Mouse (Mus musculus): ENCODE measurements around the gene Cntrob. TPM values are rescaled to one million over a fixed set of nuclear protein-coding genes. Genes with fewer than 3 reads are reported as not detected.

The Cntrob gene
- polyA plus RNA-seq, 2 experiments, result 6.5 to 9.8 TPM

GRCm38 (mm10) chr11:69366855-69367615 is 43.5 kb upstream of the Cntrob start:
- H3K4me2 ChIP-seq (ENCODE audit: low read depth), result peak overlapping the region; percentile 89
- peaks cover 35% of the 10 kb centered on the region for H3K27me3 ChIP-seq (ENCODE audit: control insufficient read depth, insufficient read depth, low read length)
- H3K4me1 ChIP-seq (replicated peaks; ENCODE audit: control insufficient read depth in 2 of 2, insufficient read depth in 2 of 2, low read length in 1 of 2), result peaks cover 31 to 34% of the 10 kb centered on the region in 2 experiments
- peak overlapping the region; percentile 27 to 77 for H3K4me3 ChIP-seq (ENCODE audit: insufficient read depth in 1 of 2, low read depth in 2 of 2, low read length in 2 of 2)
- TF ChIP-seq CTCF (IDR thresholded peaks at IDR 0.05; ENCODE audit: low read depth), result no peak
- no peak for TF ChIP-seq EP300 (IDR thresholded peaks at IDR 0.05; ENCODE audit: low read depth)
- H3K36me3 ChIP-seq (replicated peaks; ENCODE audit: control insufficient read depth, insufficient read depth, low read depth), result no peaks in the 10 kb centered on the region
- H3K27ac ChIP-seq, result peak overlapping the region; percentile 8
- H3K9me3 ChIP-seq (ENCODE audit: control insufficient read depth, low read length), result no peaks in the 10 kb centered on the region
- no peak for DNase-seq (ENCODE audit: low read depth in 3 of 3, low spot score in 3 of 3)
- H3K9ac ChIP-seq (replicated peaks), result peak overlapping the region; percentile 39
- WGBS (ENCODE audit: insufficient replicate concordance), result under 1% methylated on average over 22 of the region's 22 CpGs
- ATAC-seq (ENCODE audit: insufficient read depth), result no peak

DNA sequence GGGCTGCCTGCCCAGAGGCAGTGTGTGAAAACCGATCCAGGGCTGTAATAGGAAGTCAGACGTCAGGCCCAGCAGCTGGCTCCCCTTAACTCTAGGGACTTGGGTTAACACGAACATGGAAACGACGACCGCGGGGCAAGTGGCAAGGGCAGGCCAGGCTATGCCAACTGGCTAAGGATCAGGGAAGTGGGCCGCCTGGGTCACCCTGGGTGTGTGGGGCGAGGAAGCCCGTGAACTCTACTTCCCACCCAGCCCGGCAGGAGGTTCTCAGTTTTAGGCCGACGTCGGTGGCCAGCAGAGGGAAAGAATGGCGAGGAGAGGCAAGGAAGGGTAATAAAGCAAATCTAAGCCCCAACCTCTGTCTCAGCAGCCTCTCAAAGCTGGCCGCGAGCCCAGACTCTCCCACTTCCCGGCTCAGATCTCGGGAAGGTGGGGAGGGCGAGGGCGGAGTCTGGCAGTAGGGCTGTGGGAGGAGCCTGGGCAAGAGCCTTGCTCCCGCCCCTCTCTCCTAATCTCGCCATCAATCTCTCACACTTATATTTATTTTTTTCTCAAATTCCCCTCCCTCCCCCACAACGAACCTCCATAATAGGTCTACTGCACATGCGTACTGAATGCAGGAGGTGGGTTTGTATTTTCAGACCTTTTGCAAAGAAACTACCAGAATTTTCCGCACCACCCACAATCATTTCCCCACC is 42.7 kb upstream of the Cntrob start:
- WGBS (ENCODE audit: insufficient replicate concordance), result 2% methylated on average over 26 of the region's 26 CpGs
- ATAC-seq (ENCODE audit: insufficient read depth) (peak; percentile 68), DNase-seq (ENCODE audit: low read depth in 3 of 3, low spot score in 3 of 3) (peak; percentile 38 to 63 (median 54))
- Histone ChIP-seq H3K4me3 (ENCODE audit: insufficient read depth in 1 of 2, low read depth in 2 of 2, low read length in 2 of 2) (peak overlapping the region; percentile 41 to 77), H3K4me1 (replicated peaks; ENCODE audit: control insufficient read depth in 2 of 2, insufficient read depth in 2 of 2, low read length in 1 of 2) (peaks cover 24 to 26% of the 10 kb centered on the region in 2 experiments), H3K36me3 (replicated peaks; ENCODE audit: control insufficient read depth, insufficient read depth, low read depth) (no peaks in the 10 kb centered on the region), H3K4me2 (ENCODE audit: low read depth) (peak overlapping the region; percentile 89), H3K9me3 (ENCODE audit: control insufficient read depth, low read length) (no peaks in the 10 kb centered on the region), H3K9ac (replicated peaks) (peak overlapping the region; percentile 39), H3K27me3 (ENCODE audit: control insufficient read depth, insufficient read depth, low read length) (peaks cover 35% of the 10 kb centered on the region), H3K27ac (no peak overlapping the region; the same call in 1 of the 2 replicates)
- no peak for TF ChIP-seq EP300 (IDR thresholded peaks at IDR 0.05; ENCODE audit: low read depth)
- no peak for TF ChIP-seq CTCF (IDR thresholded peaks at IDR 0.05; ENCODE audit: low read depth)

DNA sequence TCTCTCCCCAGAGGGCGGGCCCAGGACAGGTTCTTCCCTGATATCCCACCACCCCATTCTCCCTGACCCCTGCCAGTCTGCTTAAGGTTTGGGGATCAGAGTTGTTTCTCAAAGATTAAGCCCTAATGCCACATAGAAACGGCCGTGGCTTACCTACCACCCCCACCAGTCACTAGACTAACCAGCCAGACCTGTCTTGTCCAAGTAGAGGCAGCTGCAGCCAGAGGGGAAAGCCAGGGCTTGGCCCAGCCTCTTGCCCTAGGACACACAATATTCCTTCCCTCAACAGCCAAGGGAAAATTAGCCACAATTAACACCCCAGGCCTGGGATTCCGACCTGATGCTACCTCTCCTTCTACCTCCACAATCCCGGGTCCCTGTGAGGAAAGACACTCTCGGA is 42.1 kb upstream of the Cntrob start:
- WGBS (ENCODE audit: insufficient replicate concordance), result 44% methylated on average over 6 of the region's 6 CpGs
- Histone ChIP-seq H3K36me3 (replicated peaks; ENCODE audit: control insufficient read depth, insufficient read depth, low read depth) (no peaks in the 10 kb centered on the region), H3K4me1 (replicated peaks; ENCODE audit: control insufficient read depth in 2 of 2, insufficient read depth in 2 of 2, low read length in 1 of 2) (peaks cover 19 to 22% of the 10 kb centered on the region in 2 experiments), H3K4me3 (ENCODE audit: insufficient read depth in 1 of 2, low read depth in 2 of 2, low read length in 2 of 2) (peak overlapping the region in 1 of 2 experiments; percentile 77; a peak in 2 of 4 replicates), H3K27me3 (ENCODE audit: control insufficient read depth, insufficient read depth, low read length) (peaks cover 35% of the 10 kb centered on the region), H3K4me2 (ENCODE audit: low read depth) (peak overlapping the region; percentile 89), H3K27ac (no peak overlapping the region), H3K9ac (replicated peaks) (no peak overlapping the region), H3K9me3 (ENCODE audit: control insufficient read depth, low read length) (no peaks in the 10 kb centered on the region)
- ATAC-seq (ENCODE audit: insufficient read depth), result no peak
- DNase-seq (ENCODE audit: low read depth in 3 of 3, low spot score in 3 of 3), result no peak
- no peak for TF ChIP-seq EP300 (IDR thresholded peaks at IDR 0.05; ENCODE audit: low read depth)
- no peak for TF ChIP-seq CTCF (IDR thresholded peaks at IDR 0.05; ENCODE audit: low read depth)

GRCm38 (mm10) chr11:69364910-69365309 is 41.3 kb upstream of the Cntrob start:
- peaks cover 35% of the 10 kb centered on the region for H3K27me3 ChIP-seq (ENCODE audit: control insufficient read depth, insufficient read depth, low read length)
- 35% methylated on average over 6 of the region's 6 CpGs for WGBS (ENCODE audit: insufficient replicate concordance)
- H3K4me3 ChIP-seq (ENCODE audit: insufficient read depth in 1 of 2, low read depth in 2 of 2, low read length in 2 of 2), result no peak overlapping the region
- TF ChIP-seq EP300 (IDR thresholded peaks at IDR 0.05; ENCODE audit: low read depth) (no peak), CTCF (IDR thresholded peaks at IDR 0.05; ENCODE audit: low read depth) (no peak)
- peaks cover 17% of the 10 kb centered on the region in 2 experiments; a peak in 3 of 4 replicates for H3K4me1 ChIP-seq (replicated peaks; ENCODE audit: control insufficient read depth in 2 of 2, insufficient read depth in 2 of 2, low read length in 1 of 2)
- H3K9ac ChIP-seq (replicated peaks), result no peak overlapping the region
- ATAC-seq (ENCODE audit: insufficient read depth) (peak; percentile 18; the same call in 1 of the 2 replicates), DNase-seq (ENCODE audit: low read depth in 3 of 3, low spot score in 3 of 3) (no peak)
- H3K36me3 ChIP-seq (replicated peaks; ENCODE audit: control insufficient read depth, insufficient read depth, low read depth), result no peaks in the 10 kb centered on the region
- no peaks in the 10 kb centered on the region for H3K9me3 ChIP-seq (ENCODE audit: control insufficient read depth, low read length)
- H3K27ac ChIP-seq, result no peak overlapping the region
- H3K4me2 ChIP-seq (ENCODE audit: low read depth), result peak overlapping the region; percentile 39

DNA sequence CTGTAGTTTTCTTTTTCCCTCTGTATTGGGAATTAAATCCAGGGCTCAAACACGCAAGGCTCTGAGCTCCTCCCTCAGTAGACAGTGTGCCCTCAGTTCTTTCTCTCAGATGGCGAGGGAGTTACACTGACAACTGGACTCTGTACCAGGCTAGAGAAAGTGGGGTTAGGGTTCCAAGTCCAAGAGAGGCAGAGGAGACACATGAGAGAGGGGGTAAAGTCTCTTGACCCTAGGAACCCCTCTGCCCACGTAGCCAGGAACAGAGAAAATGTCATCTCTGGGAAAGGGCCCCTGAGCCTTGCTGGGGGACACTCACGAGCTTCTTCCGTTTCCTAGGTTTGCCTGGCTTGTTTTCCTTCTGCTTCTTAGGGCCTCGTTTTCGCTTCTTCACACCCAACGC is 40.8 kb upstream of the Cntrob start:
- WGBS (ENCODE audit: insufficient replicate concordance), result 47% methylated on average over 8 of the region's 8 CpGs
- no peak overlapping the region for H3K9ac ChIP-seq (replicated peaks)
- TF ChIP-seq EP300 (IDR thresholded peaks at IDR 0.05; ENCODE audit: low read depth) (no peak), CTCF (IDR thresholded peaks at IDR 0.05; ENCODE audit: low read depth) (no peak)
- H3K4me1 ChIP-seq (replicated peaks; ENCODE audit: control insufficient read depth in 2 of 2, insufficient read depth in 2 of 2, low read length in 1 of 2), result peaks cover 16 to 17% of the 10 kb centered on the region in 2 experiments; a peak in 3 of 4 replicates
- H3K27ac ChIP-seq, result no peak overlapping the region
- H3K4me2 ChIP-seq (ENCODE audit: low read depth), result peak overlapping the region; percentile 39
- no peaks in the 10 kb centered on the region for H3K36me3 ChIP-seq (replicated peaks; ENCODE audit: control insufficient read depth, insufficient read depth, low read depth)
- ATAC-seq (ENCODE audit: insufficient read depth) (no peak), DNase-seq (ENCODE audit: low read depth in 3 of 3, low spot score in 3 of 3) (no peak)
- peaks cover 31% of the 10 kb centered on the region for H3K27me3 ChIP-seq (ENCODE audit: control insufficient read depth, insufficient read depth, low read length)
- no peaks in the 10 kb centered on the region for H3K9me3 ChIP-seq (ENCODE audit: control insufficient read depth, low read length)
- H3K4me3 ChIP-seq (ENCODE audit: insufficient read depth in 1 of 2, low read depth in 2 of 2, low read length in 2 of 2), result no peak overlapping the region
